Mouse (Mus musculus) myocyte (in vitro differentiated cells): ENCODE results near the gene Fam71a.
A peak's percentile ranks its signal among the peaks of the same experiment; 100 is the strongest.

Experiments
- CEBPB ChIP-seq: IDR thresholded peaks from 2 replicates; pipeline ENCODE4 v1.6.1; 2011; ENCODE audit warnings: mild to moderate bottlenecking, moderate library complexity; ENCODE audit not compliant: poor library complexity, insufficient read depth, severe bottlenecking
- E2F4 ChIP-seq: IDR thresholded peaks from one replicate; pipeline ENCODE4 v1.6.1; 2011; ENCODE audit warnings: mild to moderate bottlenecking, control low read depth, moderate library complexity; ENCODE audit not compliant: insufficient read depth
- MAX ChIP-seq: IDR thresholded peaks from one replicate; pipeline ENCODE4 v1.6.1; 2011; ENCODE audit warnings: low read depth, mild to moderate bottlenecking, control low read depth
- MYOD1 ChIP-seq, 3 experiments: IDR thresholded peaks; one replicate each; pipeline ENCODE4 v1.6.1; 2011; ENCODE audit warnings: control low read depth in 2 of 3, low read depth in 2 of 3, mild to moderate bottlenecking in 2 of 3, moderate library complexity in 1 of 3; ENCODE audit not compliant: insufficient read length in 2 of 3, control insufficient read depth in 1 of 3
- MYOG ChIP-seq, 3 experiments: IDR thresholded peaks; one replicate each; pipeline ENCODE4 v1.6.1; 2011; ENCODE audit warnings: control low read depth in 2 of 3, low read depth in 2 of 3, mild to moderate bottlenecking in 2 of 3; ENCODE audit not compliant: insufficient read length in 2 of 3, control insufficient read depth in 1 of 3, insufficient read depth in 1 of 3
- POLR2A ChIP-seq: IDR thresholded peaks from one replicate; pipeline ENCODE4 v1.6.1; 2011; ENCODE audit warnings: low read depth, mild to moderate bottlenecking, control low read depth, moderate library complexity; ENCODE audit not compliant: insufficient read length
- POLR2AphosphoS2 ChIP-seq: IDR thresholded peaks from one replicate; pipeline ENCODE4 v1.6.1; 2011; ENCODE audit warnings: low read depth, control low read depth; ENCODE audit not compliant: insufficient read length
- REST ChIP-seq: IDR thresholded peaks from one replicate; pipeline ENCODE4 v1.6.1; 2011; ENCODE audit warnings: mild to moderate bottlenecking, control low read depth, moderate library complexity; ENCODE audit not compliant: insufficient read depth, insufficient read length
- SRF ChIP-seq: IDR thresholded peaks from one replicate; pipeline ENCODE4 v1.6.1; 2011; ENCODE audit warnings: low read depth; ENCODE audit not compliant: control insufficient read depth, insufficient read length
- TCF12 ChIP-seq: IDR thresholded peaks from one replicate; pipeline ENCODE4 v1.6.1; 2011; ENCODE audit warnings: mild to moderate bottlenecking, control low read depth; ENCODE audit not compliant: poor library complexity, insufficient read depth, severe bottlenecking
- USF1 ChIP-seq: IDR thresholded peaks from one replicate; pipeline ENCODE4 v1.6.1; 2011; ENCODE audit warnings: low read depth, mild to moderate bottlenecking, control low read depth, moderate library complexity

- TF ChIP-seq POLR2A (peak; percentile 33), USF1 (no peak), MYOD1 (IDR thresholded peaks at IDR 0.05; ENCODE audit: control insufficient read depth in 1 of 3, insufficient read length in 2 of 3, low read depth in 2 of 3) (no peak), CEBPB (no peak), SRF (no peak), MAX (no peak), TCF12 (no peak), REST (no peak), POLR2AphosphoS2 (no peak), MYOG (IDR thresholded peaks at IDR 0.05; ENCODE audit: control insufficient read depth in 1 of 3, insufficient read depth in 1 of 3, insufficient read length in 2 of 3, low read depth in 2 of 3) (no peak), E2F4 (no peak)
Observed at GRCm38 (mm10) chr1:191176887-191177286, 12.3 kb upstream of the Fam71a start.
